Mouse (Mus musculus): ENCODE measurements at regions not wholly inside any gene's neighbourhood (a gene's known extent, or its start where the extent isn't known, plus 50 kb on each side); places are given as distances from the start of the nearest gene placed in this dataset.
A peak's percentile ranks its signal among the peaks of the same experiment; 100 is the strongest.

DNA sequence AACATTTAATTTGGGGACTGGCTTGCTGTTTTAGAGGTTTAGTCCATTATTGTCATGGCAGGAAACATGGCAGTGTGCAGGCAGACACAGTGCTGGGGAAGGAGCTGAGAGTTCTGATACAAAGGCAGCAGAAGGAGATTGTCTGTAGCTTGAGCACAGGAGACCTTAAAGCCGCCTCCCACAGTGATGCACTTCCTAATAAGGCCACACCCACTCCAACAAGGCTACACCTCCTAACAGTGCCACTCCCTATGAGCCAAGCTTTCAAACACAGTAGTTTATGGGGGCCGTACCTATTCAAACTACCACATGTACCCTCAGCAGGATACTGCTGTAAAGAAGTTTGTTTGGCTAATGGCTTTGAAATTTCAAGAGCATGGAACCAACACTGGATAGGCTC lies 113.3 kb upstream of the Zfp217 start:
- intact Hi-C loops (cut with DNase I), result no loop called here
- no peak for DNase-seq (ENCODE audit: extremely low spot score in 1 of 2, low spot score in 2 of 2)

DNA sequence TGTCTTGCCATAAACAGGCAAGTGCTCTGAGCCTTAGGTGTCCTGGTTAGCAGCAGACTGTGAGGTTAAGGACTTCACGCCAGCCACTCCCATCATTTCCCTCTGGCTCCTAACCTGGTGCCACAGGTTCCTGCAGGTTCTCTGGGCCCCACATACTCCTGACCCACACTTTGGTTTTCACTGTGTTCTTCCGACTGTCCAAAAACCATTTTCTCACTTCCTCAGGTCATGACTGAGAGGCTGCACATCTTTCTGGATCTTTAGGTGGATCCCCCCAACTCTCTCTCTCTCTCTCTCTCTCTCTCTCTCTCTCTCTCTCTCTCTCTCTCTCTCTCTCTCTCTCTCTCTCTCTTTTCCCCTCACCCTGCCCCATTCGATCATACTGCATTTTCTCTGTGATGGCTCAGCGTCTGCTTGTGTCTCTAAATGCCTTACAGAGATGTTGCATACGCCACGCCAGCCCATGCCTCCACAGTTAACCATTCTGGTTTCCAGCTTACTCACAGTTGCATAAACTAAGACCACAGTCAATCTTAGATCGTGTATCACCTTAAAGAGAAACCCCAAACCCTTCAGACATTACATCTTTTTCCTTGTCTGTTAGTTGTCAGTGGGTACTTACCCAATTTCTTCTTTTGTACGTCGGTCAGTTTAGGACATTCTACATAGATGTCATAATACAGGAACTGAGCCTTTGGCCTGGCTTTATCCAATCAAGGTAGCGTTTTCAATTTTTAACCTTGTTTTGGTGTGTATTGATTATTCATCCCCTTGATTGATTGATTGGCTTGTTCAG lies 112.0 kb upstream of the Zfp217 start:
- DNase-seq (ENCODE audit: extremely low spot score in 1 of 2, low spot score in 2 of 2), result no peak
- intact Hi-C loops (cut with DNase I), result no loop called here

DNA sequence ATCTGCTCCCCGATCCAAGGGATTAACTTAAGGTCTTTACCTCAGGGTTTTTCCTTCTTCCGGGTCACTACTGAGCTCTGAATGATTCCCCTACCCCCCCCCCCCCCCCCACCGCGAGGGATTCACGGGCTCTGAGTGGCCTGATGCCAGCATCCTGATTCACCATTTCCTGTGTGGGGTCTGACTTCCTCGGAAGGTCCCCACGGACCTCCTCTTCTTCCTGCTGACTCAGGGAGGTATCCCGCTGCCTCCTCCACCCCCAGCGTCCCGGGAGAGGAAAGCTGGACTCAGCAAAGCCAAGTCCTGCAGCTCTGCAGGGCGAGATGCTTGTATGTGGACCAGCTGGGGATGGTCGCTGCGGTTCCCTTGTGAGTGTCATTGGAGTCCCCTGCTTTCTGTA lies 110.5 kb upstream of the Zfp217 start:
- intact Hi-C loops (cut with DNase I), result no loop called here
- peak in 1 of 2 experiments; percentile 72 for DNase-seq (ENCODE audit: extremely low spot score in 1 of 2, low spot score in 2 of 2)

DNA sequence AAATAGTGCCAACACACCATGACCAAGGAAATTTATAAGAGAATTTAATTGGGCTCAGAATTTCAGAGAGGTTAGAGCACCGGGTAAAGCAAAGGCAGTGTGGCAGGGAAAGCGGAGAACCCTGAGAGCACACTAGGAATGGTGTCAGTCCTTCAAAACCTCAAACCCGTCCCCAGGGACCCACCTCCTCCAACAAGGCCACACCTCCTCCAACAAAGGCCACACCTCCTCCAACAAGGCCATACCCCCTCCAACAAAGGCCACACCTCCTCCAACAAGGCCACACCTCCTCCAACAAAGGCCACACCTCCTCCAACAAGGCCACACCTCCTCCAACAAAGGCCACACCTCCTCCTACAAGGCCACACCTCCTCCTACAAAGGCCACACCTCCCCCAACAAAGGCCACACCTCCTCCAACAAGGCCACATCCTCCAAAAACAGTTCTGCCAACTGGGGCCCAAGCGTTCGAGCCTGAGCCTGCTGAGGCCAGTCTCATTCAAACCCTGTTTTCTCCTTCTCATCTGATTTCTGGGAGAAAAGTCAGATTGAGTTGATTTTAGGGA lies 109.8 kb upstream of the Zfp217 start:
- intact Hi-C loops (cut with DNase I), result no loop called here
- DNase-seq (ENCODE audit: extremely low spot score in 1 of 2, low spot score in 2 of 2), result no peak

DNA sequence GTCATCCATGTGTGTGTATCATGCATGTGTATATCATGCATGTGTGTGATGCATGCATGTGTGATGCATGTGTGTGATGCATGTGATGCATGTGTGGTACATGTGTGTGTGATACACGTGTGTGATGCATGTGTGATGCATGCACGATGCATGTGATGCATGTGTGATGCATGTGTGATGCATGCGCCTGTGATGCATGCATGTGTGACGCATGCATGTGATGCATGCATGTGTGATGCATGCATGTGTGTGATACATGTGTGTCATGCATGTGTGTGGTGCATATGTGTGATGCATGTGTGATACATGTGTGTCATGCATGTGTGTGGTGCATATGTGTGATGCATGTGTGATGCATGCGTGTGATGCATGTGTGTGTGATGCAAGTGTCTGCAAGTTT lies 108.1 kb upstream of the Zfp217 start:
- intact Hi-C loops (cut with DNase I), result no loop called here
- DNase-seq (ENCODE audit: extremely low spot score in 1 of 2, low spot score in 2 of 2), result no peak

DNA sequence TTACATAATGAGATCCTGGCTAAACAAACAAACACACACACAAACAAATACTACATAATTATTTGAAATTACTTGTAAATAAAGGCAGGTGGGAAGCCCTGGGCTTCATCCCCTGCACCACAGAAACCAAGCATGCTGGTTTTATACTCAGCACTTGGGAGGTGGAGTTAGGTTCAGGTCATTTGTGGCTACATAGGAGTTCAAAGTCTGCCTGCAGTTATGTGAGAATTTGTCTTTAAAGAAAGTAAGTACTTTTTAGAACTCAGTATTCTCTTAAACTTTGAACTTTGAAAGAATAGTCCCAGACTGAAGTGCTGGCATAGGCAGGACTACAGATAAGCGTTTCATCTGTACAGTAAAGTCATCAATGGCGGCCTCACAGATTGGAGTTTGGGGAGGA lies 107.6 kb upstream of the Zfp217 start:
- intact Hi-C loops (cut with DNase I), result no loop called here

DNA sequence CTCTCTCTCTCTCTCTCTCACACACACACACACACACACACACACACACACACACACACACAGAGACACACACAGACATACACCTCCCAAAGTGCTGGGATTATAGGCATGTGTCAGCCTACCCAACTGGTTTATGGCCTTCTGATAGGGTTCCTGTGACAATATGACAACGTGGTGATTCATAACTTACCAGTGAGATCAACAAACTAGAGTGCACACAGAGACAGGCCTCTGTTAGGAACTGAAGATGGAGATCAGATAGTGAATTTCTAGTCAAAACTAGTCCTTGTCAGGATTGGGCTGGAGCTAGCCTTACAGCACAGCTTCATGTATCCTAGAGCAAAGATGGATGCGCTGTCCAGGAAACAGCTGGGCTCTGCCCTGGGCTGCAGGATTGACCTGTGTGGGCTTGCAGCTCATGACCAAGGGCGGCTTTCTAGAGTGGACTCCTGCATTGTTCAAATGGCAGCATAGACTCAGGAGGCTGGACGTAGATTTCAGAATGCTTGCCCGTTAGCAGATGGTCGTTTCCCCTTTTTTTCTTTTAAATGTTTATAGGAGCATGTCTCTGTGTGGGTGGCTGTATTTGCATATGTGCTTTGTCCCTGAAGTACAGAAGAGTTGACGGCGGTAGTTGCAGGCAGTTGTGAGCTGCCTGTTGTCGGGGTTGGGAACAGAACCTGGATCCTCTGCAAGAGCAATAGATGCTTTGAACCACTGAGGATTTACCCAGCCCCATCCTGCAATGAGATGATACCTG lies 106.0 kb upstream of the Zfp217 start:
- no peak for DNase-seq (ENCODE audit: extremely low spot score in 1 of 2, low spot score in 2 of 2)
- intact Hi-C loops (cut with DNase I), result no loop called here

More for the DNA sequence above, 107.6 kb upstream of the Zfp217 start:
- no peak for DNase-seq (ENCODE audit: extremely low spot score in 1 of 2, low spot score in 2 of 2)

DNA sequence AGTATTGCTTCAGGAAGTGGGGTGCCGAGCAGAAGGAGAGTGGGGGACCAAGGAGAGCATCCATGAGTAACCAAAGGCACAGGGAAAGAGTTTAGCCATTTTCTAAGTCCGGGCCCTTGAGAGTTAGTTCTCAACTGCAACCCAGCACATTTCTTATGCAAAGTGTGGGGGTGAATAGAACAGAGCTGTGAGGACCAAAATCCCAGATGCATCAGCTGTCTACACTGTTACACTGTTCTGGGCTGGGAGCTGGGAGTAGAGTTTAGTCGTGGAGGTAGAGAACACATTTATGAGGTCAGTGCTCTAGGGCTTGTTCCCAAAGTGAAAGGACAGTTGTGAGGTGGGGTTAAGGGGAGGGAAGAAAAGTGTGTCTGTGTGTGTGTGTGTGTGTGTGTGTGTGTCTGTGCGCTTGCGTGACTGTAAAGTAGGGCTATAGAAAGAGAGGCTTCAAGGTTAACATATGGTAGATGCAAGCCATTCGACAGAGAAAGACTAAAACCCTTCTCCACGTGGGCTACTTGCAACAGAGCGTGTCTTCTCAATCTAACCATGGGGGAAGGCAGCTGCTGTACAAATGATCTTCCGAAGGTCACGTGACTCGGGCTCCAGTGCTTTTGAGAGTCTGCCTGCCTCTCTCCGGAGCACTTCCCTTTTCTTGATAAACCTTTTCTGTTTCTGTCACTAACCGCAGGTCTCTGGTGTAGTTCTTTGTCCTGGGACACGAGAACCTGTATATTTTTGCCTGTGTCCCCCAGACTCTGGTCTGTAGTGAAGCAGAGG lies 104.5 kb upstream of the Zfp217 start:
- intact Hi-C loops (cut with DNase I), result no loop called here

DNA sequence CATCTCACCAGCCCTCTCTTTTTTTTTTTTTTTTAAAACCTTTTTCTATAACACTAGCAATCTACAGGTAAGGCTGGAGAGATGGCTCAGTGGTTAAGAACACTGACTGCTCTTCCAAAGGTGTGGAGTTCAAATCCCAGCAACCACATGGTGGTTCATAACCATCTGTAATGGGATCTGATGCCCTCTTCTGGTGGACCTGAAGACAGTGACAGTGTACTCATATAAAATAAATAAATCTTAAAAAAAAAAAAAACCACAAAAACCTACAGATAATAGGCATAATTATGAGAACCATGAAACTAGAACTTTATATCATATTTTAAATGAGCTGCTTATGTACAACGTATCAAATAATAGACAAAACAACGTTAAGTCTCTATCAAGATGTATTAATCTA lies 102.8 kb upstream of the Zfp217 start:
- intact Hi-C loops (cut with DNase I), result no loop called here
- no peak for DNase-seq (ENCODE audit: extremely low spot score in 1 of 2, low spot score in 2 of 2)

More for the DNA sequence above, 104.5 kb upstream of the Zfp217 start:
- DNase-seq (ENCODE audit: extremely low spot score in 1 of 2, low spot score in 2 of 2), result peak; percentile 21 to 51

DNA sequence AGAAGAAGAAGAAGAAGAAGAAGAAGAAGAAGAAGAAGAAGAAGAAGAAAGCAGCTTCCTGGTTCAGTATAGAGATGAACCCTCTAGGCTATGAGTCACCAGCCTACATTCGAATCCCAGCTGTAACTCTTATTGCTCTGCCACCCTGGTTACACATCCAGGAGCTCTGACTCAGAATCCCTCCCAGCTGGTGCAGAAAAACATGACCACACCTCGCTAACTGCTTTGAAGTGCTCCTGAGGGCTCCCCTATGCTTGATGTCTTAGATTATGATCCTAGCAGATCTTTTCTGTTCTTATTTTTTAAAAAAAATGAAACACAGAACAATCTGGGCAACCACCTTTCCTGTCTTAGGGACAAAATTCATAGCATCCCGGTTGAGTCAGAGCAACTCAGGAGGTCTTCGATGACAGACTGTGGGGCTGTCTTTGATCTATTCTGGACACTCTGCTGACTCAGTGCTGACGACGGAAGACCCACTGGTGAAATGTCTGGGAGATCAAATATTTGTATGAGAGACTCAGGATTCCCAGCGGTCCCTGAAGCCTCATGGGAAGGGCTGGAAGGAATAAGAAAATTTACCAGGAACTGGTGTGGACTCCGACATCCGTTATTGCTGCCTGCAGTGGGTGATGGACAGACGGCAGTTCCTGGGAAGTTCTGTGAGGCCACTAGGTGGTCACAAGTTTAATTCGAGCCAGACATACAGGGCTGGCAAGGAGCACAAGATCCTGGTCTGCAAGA lies 100.0 kb upstream of the Zfp217 start:
- peak in 1 of 2 experiments; percentile 35 for DNase-seq (ENCODE audit: extremely low spot score in 1 of 2, low spot score in 2 of 2)
- intact Hi-C loops (cut with DNase I), result no loop called here

DNA sequence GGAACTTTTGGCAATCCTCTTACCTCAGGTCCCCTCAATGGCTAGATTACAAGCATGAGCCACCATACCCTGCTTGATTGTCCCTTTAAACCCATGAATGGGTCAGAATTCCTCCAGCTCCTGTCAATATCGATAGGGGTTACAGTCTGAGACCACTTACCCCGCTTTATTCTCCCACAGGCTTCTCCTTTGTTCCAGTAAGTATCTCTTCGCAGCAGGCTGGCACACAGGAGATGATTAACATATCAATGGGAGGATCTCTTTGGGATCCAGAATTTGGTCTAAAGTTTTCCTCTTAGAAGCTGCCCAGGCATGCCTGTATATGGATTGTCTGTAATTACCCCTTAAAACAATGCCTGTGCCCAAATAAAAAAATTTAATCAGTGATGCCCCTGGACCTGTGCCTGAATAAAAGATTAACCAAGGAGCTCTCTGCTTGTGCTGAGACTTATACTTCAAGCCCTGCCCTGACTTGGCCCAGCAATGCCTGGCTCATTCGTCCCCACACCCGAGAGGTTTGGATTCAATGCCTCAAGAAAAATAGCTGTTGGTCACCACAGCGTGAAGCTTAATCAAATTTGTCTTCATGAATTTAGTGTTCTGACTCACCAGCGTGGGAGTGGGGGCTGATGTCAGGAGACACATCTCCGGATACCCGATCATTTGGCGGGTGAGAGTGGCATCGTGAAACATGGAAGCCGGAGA lies 97.9 kb upstream of the Zfp217 start:
- no peak for DNase-seq (ENCODE audit: extremely low spot score in 1 of 2, low spot score in 2 of 2)
- intact Hi-C loops (cut with DNase I), result no loop called here

DNA sequence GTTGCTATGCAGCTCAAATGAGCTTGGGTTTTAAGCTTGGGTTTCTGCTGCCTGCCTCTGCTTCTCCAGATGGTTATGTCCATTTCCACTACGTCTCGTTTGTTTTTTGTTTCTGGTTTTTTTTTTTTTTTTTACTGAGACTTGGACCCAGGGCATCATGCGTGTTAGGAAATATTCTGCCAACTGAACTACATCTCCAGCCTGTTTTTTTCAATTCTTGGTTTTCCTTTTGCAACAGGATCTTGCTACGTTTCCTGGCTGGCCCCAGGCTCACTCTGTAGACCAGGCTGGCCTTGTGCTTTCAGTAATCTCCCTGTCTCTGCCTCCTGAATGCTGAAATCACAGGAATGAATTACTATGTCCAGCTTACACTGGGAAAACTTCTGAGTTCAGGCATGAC lies 96.2 kb upstream of the Zfp217 start:
- DNase-seq (ENCODE audit: extremely low spot score in 1 of 2, low spot score in 2 of 2), result no peak
- intact Hi-C loops (cut with DNase I), result no loop called here

DNA sequence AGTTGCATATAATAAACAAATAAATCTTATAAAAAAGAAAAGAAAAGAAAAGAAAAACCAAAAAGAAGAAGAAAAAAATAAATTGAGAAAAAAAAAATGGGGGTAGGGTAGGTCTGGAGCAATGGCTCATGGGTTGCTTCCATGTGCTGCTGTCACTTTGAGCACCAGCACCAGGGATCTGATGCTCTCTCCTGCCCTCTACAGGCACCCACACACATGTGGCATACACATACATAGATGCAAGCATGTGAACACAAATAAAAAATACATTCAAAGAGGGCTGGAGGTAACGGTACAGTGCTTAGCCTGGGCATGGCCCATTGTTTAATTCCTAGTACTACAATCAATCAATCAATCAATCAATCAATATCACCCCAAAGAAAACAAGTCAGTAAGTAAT lies 90.1 kb upstream of the Zfp217 start:
- intact Hi-C loops (cut with DNase I), result no loop called here
- DNase-seq (ENCODE audit: extremely low spot score in 1 of 2, low spot score in 2 of 2), result no peak

DNA sequence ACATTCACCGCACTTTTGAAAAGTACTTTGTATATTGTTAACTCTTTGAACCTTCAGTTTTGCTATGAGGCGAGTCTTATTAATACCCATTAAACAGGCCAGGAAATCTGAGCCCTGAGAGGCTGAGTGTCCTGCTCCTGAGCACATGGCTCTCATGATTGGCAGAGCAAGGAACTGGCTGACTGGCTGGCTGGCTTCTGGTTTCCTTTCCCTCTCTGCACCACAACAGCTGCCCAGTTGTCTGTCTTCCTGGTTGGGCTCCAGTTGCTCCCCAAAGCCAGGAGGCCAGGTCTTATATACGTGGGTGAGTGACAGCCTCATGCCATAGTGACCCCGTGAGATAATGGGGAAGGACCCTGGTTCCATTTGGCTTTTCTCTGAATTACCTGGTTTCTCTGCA lies 85.5 kb upstream of the Zfp217 start:
- no peak for DNase-seq (ENCODE audit: extremely low spot score in 1 of 2, low spot score in 2 of 2)
- intact Hi-C loops (cut with DNase I), result no loop called here

DNA sequence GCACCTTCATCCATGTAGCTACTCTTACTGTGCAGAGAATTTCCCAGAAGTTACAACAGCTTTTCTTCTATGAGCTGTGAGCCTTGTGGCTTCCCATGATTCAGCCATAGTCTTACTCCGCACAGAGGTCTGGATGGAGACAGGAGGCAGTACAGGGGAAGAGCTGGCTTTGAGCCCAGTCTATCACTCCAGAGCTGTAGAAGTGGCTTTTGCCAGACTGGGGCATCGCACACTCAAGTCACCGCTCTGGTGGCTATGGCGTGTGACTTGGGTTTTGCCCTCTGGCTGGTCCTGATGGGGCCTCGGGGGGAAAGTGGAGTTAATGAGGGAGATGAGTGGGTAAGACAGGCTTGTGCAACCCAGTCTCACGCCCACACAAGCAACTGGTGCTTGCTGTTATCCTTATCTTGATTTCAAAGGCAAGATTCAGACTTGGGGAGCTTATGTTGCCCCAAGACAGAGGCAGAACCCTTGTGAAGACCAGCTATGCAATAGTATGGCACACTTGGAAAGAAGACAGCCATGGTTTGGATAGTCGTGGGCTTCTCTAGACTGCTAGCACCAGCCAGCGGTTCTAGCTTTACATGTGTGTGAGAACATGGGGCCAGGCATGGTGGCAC lies 81.7 kb upstream of the Zfp217 start:
- intact Hi-C loops (cut with DNase I), result no loop called here
- DNase-seq (ENCODE audit: extremely low spot score in 1 of 2, low spot score in 2 of 2), result no peak

DNA sequence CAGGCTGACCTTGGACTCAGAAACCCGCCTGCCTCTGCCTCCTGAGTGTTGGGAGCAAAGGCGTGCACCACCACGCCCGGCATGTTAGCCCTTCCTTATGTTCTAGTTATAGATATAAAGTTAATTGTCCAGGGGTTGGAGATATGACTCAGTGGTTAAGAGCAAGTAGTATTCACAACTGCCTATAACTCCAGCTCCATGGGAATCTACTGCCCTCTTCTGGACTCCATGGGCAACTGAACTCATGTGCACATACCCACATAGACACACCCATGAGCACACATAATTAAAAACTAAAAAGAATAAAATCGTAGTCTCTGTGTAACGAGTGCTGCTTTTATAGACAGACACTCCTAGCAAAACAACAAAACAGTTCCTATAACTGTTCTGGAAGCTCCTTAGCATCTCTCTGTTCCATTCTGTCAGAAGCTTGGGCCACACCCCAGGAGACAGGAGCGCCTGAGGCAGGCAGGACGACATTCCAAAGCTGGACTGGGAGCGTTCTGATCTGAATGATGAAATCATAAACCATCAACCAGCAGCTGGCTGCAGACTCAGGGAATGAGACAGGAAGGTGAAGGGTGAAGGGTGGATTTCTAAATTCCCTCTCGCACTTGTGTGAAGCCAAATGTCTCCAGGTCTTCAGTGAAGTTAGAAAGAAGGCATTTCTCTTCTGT lies 80.6 kb upstream of the Zfp217 start:
- DNase-seq (ENCODE audit: extremely low spot score in 1 of 2, low spot score in 2 of 2), result no peak
- intact Hi-C loops (cut with DNase I), result no loop called here

DNA sequence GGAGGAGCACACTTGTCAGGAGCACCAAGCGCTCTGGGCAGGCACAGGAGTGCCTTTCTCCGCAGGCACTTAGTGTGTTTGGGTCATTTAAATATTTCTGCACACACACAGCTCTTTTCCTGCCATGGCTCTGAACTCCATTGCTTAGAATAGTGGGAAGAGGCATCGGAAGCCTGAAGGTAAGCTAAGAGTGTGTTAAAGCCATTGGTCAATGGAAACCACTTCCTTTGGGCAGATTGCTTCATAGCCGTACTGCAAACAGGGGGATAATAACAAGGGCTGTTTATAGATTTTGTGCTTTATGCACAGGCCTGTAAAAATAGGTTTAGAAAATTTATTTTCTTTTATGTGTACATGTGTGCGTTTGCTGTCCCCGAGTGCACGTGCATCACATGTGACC lies 76.0 kb upstream of the Zfp217 start:
- DNase-seq (ENCODE audit: extremely low spot score in 1 of 2, low spot score in 2 of 2), result no peak
- intact Hi-C loops (cut with DNase I), result no loop called here
